Mouse (Mus musculus) myocyte (in vitro differentiated cells): ENCODE data around the gene Hipk4. TPM values are rescaled to one million over a fixed set of nuclear protein-coding genes. Genes with fewer than 3 reads are reported as not detected.

ENCODE experiments used
- H3K27me3 ChIP-seq: one replicate; pipeline ENCODE4 v1.6.1; 2011; ENCODE audit not compliant: control insufficient read depth, insufficient read depth, insufficient read length
- H3K36me3 ChIP-seq: one replicate; pipeline ENCODE4 v1.6.1; 2011; ENCODE audit not compliant: control insufficient read depth, insufficient read depth
- H3K4me2 ChIP-seq: one replicate; pipeline ENCODE4 v1.6.1; 2011; ENCODE audit warnings: low read depth, control low read depth
- H3K4me3 ChIP-seq: one replicate; pipeline ENCODE4 v1.5.1; 2011; ENCODE audit warnings: mild to moderate bottlenecking, control low read depth, moderate library complexity
- H3K79me2 ChIP-seq: one replicate; pipeline ENCODE4 v1.6.1; 2011; ENCODE audit not compliant: control insufficient read depth, insufficient read depth
- H3ac ChIP-seq: one replicate; pipeline ENCODE4 v1.6.1; 2011; ENCODE audit not compliant: control insufficient read depth, insufficient read length
- CEBPB ChIP-seq: IDR thresholded peaks from 2 replicates; pipeline ENCODE4 v1.6.1; 2011; ENCODE audit warnings: mild to moderate bottlenecking, moderate library complexity; ENCODE audit not compliant: poor library complexity, insufficient read depth, severe bottlenecking
- E2F4 ChIP-seq: IDR thresholded peaks from one replicate; pipeline ENCODE4 v1.6.1; 2011; ENCODE audit warnings: mild to moderate bottlenecking, control low read depth, moderate library complexity; ENCODE audit not compliant: insufficient read depth
- MAX ChIP-seq: IDR thresholded peaks from one replicate; pipeline ENCODE4 v1.6.1; 2011; ENCODE audit warnings: low read depth, mild to moderate bottlenecking, control low read depth
- MYOD1 ChIP-seq, 3 experiments: IDR thresholded peaks; one replicate each; pipeline ENCODE4 v1.6.1; 2011; ENCODE audit warnings: control low read depth in 2 of 3, low read depth in 2 of 3, mild to moderate bottlenecking in 2 of 3, moderate library complexity in 1 of 3; ENCODE audit not compliant: insufficient read length in 2 of 3, control insufficient read depth in 1 of 3
- MYOG ChIP-seq, 3 experiments: IDR thresholded peaks; one replicate each; pipeline ENCODE4 v1.6.1; 2011; ENCODE audit warnings: control low read depth in 2 of 3, low read depth in 2 of 3, mild to moderate bottlenecking in 2 of 3; ENCODE audit not compliant: insufficient read length in 2 of 3, control insufficient read depth in 1 of 3, insufficient read depth in 1 of 3
- POLR2A ChIP-seq: IDR thresholded peaks from one replicate; pipeline ENCODE4 v1.6.1; 2011; ENCODE audit warnings: low read depth, mild to moderate bottlenecking, control low read depth, moderate library complexity; ENCODE audit not compliant: insufficient read length
- POLR2AphosphoS2 ChIP-seq: IDR thresholded peaks from one replicate; pipeline ENCODE4 v1.6.1; 2011; ENCODE audit warnings: low read depth, control low read depth; ENCODE audit not compliant: insufficient read length
- REST ChIP-seq: IDR thresholded peaks from one replicate; pipeline ENCODE4 v1.6.1; 2011; ENCODE audit warnings: mild to moderate bottlenecking, control low read depth, moderate library complexity; ENCODE audit not compliant: insufficient read depth, insufficient read length
- SRF ChIP-seq: IDR thresholded peaks from one replicate; pipeline ENCODE4 v1.6.1; 2011; ENCODE audit warnings: low read depth; ENCODE audit not compliant: control insufficient read depth, insufficient read length
- TCF12 ChIP-seq: IDR thresholded peaks from one replicate; pipeline ENCODE4 v1.6.1; 2011; ENCODE audit warnings: mild to moderate bottlenecking, control low read depth; ENCODE audit not compliant: poor library complexity, insufficient read depth, severe bottlenecking
- TCF3 ChIP-seq: IDR thresholded peaks from one replicate; pipeline ENCODE4 v1.6.1; 2011; ENCODE audit warnings: low read depth, control low read depth; ENCODE audit not compliant: insufficient read length
- USF1 ChIP-seq: IDR thresholded peaks from one replicate; pipeline ENCODE4 v1.6.1; 2011; ENCODE audit warnings: low read depth, mild to moderate bottlenecking, control low read depth, moderate library complexity
- polyA plus RNA-seq: library from polyadenylated mRNA; unstranded; fragments of >200 nt; fragmentation: generic; extraction: Trizol; gene quantifications from one replicate; pipeline ENCODE4 v1.2.1, GENCODE M21; 2012; ENCODE audit warnings: missing spikeins

The Hipk4 gene
- polyA plus RNA-seq, 1 experiment = 0.98 TPM

DNA sequence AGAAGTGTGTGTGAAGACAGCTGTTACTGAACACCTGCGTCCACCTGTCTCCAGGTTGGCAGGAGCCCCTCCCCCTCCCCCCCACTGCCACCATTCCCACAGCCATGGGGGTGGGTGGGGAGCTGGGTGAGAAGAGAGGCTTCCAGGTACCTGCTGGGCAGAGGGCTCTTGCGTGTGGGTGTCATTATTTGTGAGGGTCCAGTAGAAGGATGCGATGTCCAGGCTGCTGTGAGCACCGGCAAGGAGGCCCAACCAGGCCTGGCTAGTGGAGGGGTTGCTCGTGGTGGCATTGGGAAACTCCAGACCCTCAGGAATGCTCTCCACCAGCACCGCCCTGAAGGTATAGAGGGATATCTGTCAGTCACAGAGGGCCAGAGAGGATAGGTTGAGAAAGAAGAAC lies 17.9 kb downstream of the Hipk4 start:
- no peak for TF ChIP-seq CEBPB
- no peak for TF ChIP-seq POLR2AphosphoS2
- TF ChIP-seq POLR2A = no peak
- TF ChIP-seq MAX = no peak
- no peak for TF ChIP-seq MYOD1 (IDR thresholded peaks at IDR 0.05; ENCODE audit: control insufficient read depth in 1 of 3, insufficient read length in 2 of 3, low read depth in 2 of 3)
- H3K79me2 ChIP-seq = no peaks in the 10 kb centered on the region
- no peaks in the 10 kb centered on the region for H3K36me3 ChIP-seq
- H3ac ChIP-seq = no peak overlapping the region
- H3K4me2 ChIP-seq = no peak overlapping the region
- H3K27me3 ChIP-seq = no peaks in the 10 kb centered on the region
- H3K4me3 ChIP-seq = no peak overlapping the region

DNA sequence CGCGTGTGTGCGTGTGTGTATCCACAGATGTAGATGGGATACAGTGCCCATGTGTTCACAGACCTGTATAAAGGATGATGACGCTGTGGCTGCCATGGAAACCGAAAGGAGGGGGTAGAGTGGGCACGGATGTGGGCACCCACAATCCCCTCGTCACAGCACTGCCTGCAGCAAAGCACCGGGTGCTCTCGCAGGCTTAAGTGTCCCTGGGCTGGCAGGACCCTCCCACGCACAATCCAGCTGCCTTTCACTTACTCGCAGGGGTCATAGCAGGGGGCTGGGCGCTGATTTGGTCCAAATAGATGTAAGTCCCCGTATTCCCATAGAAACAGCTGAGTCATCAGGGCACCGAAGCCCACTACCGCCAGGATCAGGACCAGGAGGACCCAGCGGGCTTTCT lies 18.4 kb downstream of the Hipk4 start:
- Histone ChIP-seq H3K79me2 (no peaks in the 10 kb centered on the region), H3K4me2 (peak overlapping the region; percentile 93), H3K4me3 (peak overlapping the region; percentile 44), H3K36me3 (no peaks in the 10 kb centered on the region), H3ac (no peak overlapping the region), H3K27me3 (no peaks in the 10 kb centered on the region)
- TF ChIP-seq MYOG (IDR thresholded peaks at IDR 0.05; ENCODE audit: control insufficient read depth in 1 of 3, insufficient read depth in 1 of 3, insufficient read length in 2 of 3, low read depth in 2 of 3) (no peak), TCF3 (no peak), REST (no peak), POLR2A (no peak), POLR2AphosphoS2 (no peak), MYOD1 (IDR thresholded peaks at IDR 0.05; ENCODE audit: control insufficient read depth in 1 of 3, insufficient read length in 2 of 3, low read depth in 2 of 3) (no peak), CEBPB (no peak), MAX (no peak), USF1 (no peak), E2F4 (no peak), SRF (no peak), TCF12 (no peak)

DNA sequence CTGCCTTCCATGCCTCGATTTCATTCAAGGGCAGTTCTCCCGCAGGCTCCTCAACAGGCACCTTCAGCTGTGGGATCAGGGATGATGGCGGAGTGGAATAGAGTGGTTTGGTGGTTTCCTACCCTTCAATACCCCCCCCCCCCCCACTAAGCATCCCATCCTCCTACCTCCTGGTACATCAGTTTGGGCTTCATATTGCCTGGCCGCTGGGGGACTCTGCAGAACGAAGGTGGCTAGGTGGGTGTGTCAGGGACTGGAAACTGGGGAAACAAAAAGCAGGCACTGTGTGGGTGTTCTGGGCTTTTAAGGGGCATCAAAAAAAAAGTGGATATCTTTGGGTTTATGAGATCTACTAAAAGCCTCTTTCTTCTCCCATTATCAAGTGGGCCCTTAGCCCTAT lies 18.9 kb downstream of the Hipk4 start:
- H3K36me3 ChIP-seq = no peaks in the 10 kb centered on the region
- H3K4me2 ChIP-seq = peak overlapping the region; percentile 93
- TF ChIP-seq SRF (no peak), USF1 (no peak), MYOD1 (IDR thresholded peaks at IDR 0.05; ENCODE audit: control insufficient read depth in 1 of 3, insufficient read length in 2 of 3, low read depth in 2 of 3) (no peak), E2F4 (no peak), POLR2AphosphoS2 (no peak), MAX (no peak), POLR2A (no peak), TCF3 (no peak), MYOG (IDR thresholded peaks at IDR 0.05; ENCODE audit: control insufficient read depth in 1 of 3, insufficient read depth in 1 of 3, insufficient read length in 2 of 3, low read depth in 2 of 3) (no peak)
- no peaks in the 10 kb centered on the region for H3K79me2 ChIP-seq
- H3K4me3 ChIP-seq = peak overlapping the region; percentile 44
- H3ac ChIP-seq = peak overlapping the region; percentile 15
- H3K27me3 ChIP-seq = no peaks in the 10 kb centered on the region

DNA sequence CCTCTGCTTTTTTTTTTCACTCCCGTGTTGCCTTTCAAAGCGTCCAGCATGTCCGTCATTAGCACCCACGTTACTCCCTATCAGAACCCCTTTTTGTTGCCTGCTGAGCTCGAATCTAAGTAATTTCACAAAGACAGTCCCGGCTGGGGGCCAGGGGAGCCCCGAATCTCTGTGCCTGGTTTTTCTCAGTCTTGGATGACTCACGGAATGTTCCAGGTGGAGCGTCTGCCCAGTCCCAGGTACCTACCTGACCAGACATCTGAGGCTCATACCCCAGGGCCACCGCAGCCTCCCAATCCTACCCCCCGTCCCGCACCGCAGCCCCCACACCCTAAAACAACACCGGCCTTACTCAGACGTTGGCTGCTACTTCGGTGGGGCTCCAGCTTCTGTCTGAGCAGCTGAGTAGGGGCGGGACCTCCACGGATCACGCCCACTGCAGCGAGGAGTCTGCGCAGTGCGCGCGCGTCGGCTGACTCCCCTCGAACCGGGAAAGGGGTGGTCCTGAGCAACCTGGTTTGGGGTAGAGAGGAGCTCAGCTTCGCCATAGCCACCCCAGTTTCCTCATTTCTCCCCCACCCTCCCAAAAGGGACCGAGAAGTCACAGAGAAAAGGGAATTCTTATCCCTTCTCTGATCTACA lies 19.4 kb downstream of the Hipk4 start:
- H3ac ChIP-seq = peak overlapping the region; percentile 15
- no peaks in the 10 kb centered on the region for H3K36me3 ChIP-seq
- no peaks in the 10 kb centered on the region for H3K79me2 ChIP-seq
- no peaks in the 10 kb centered on the region for H3K27me3 ChIP-seq
- peak overlapping the region; percentile 44 for H3K4me3 ChIP-seq
- TF ChIP-seq MYOG (IDR thresholded peaks at IDR 0.05; ENCODE audit: control insufficient read depth in 1 of 3, insufficient read depth in 1 of 3, insufficient read length in 2 of 3, low read depth in 2 of 3) (peak in 2 of 3 experiments; percentile 32 to 54), POLR2AphosphoS2 (peak; percentile 95), TCF3 (no peak), MYOD1 (IDR thresholded peaks at IDR 0.05; ENCODE audit: control insufficient read depth in 1 of 3, insufficient read length in 2 of 3, low read depth in 2 of 3) (peak in 1 of 3 experiments; percentile 33), POLR2A (peak; percentile 85), CEBPB (no peak)
- peak overlapping the region; percentile 93 for H3K4me2 ChIP-seq

DNA sequence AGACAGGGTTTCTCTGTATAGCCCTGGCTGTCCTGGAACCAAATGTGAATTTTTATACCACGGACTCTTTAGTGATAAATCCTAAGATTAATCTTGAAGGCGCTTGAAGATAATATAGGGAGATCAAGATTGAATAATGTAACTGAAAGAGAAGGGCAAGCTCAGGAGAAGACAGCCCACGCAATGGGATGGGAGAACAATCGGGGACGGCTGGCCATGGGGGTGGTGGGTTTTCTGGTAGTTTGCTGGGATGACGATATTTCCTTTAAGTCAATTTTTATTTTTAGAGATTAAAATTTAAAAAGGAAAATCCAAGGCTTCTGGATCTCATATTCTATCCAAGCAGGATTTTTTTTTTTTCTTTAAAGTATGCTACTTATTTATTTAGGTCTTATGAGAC lies 20.0 kb downstream of the Hipk4 start:
- peak overlapping the region; percentile 93 for H3K4me2 ChIP-seq
- H3K4me3 ChIP-seq = peak overlapping the region; percentile 44
- no peaks in the 10 kb centered on the region for H3K27me3 ChIP-seq
- TF ChIP-seq MYOD1 (IDR thresholded peaks at IDR 0.05; ENCODE audit: control insufficient read depth in 1 of 3, insufficient read length in 2 of 3, low read depth in 2 of 3) (no peak), POLR2A (no peak), E2F4 (no peak), TCF12 (no peak), USF1 (no peak), REST (no peak), MYOG (IDR thresholded peaks at IDR 0.05; ENCODE audit: control insufficient read depth in 1 of 3, insufficient read depth in 1 of 3, insufficient read length in 2 of 3, low read depth in 2 of 3) (no peak), SRF (no peak), MAX (no peak), TCF3 (no peak), CEBPB (no peak), POLR2AphosphoS2 (no peak)
- no peaks in the 10 kb centered on the region for H3K79me2 ChIP-seq
- H3ac ChIP-seq = peak overlapping the region; percentile 15
- no peaks in the 10 kb centered on the region for H3K36me3 ChIP-seq
